Mouse (Mus musculus) stomach, postnatal 0 days (tissue): Measurements from ENCODE around the gene Atl3. TPM values are rescaled to one million over a fixed set of nuclear protein-coding genes. Genes with fewer than 3 reads are reported as not detected.
"Not testable (repeated sequence)": the region's sequence is repeated elsewhere in the genome, so short reads cannot be mapped to it uniquely, and the experiment has no call there.

Experiments
- ATAC-seq: fragments of 200-750 bp; cut with Nextera tagmentation; 2 replicates; pipeline ENCODE4 v1.8.0; 2017; ENCODE audit not compliant: low FRiP score, low TSS enrichment
- DNase-seq: peaks from one replicate; pipeline ENCODE4 v3.0.0-alpha.2; 2016; ENCODE audit warnings: low spot score
- H3K27ac ChIP-seq: fragments of 300-500 bp; sonication (generic); replicated peaks from 2 replicates; pipeline ENCODE4 v1.5.1; 2014; ENCODE audit warnings: mild to moderate bottlenecking, control low read depth
- H3K27me3 ChIP-seq: fragments of 300-500 bp; sonication (generic); 2 replicates; pipeline ENCODE4 v1.6.1; 2014; ENCODE audit warnings: low read length; ENCODE audit not compliant: control insufficient read depth, insufficient read depth
- H3K36me3 ChIP-seq: fragments of 300-500 bp; sonication (generic); 2 replicates; pipeline ENCODE4 v1.6.1; 2014; ENCODE audit warnings: low read length, mixed read lengths; ENCODE audit not compliant: control insufficient read depth, insufficient read depth
- H3K4me1 ChIP-seq: fragments of 300-500 bp; sonication (generic); replicated peaks from 2 replicates; pipeline ENCODE4 v1.6.1; 2014; ENCODE audit warnings: antibody characterized with exemption; ENCODE audit not compliant: control insufficient read depth, insufficient read depth
- H3K4me2 ChIP-seq: fragments of 300-500 bp; sonication (generic); replicated peaks from 2 replicates; pipeline ENCODE4 v1.6.1; 2014; ENCODE audit warnings: low read depth, mild to moderate bottlenecking, control low read depth, moderate library complexity
- H3K4me3 ChIP-seq: fragments of 300-500 bp; sonication (generic); 2 replicates; pipeline ENCODE4 v1.5.1; 2014; ENCODE audit warnings: low read depth, low read length, control low read depth
- H3K9ac ChIP-seq: fragments of 300-500 bp; sonication (generic); 2 replicates; pipeline ENCODE4 v1.6.1; 2014; ENCODE audit warnings: mild to moderate bottlenecking, low read length, control low read depth, mixed read lengths
- H3K9me3 ChIP-seq: fragments of 300-500 bp; sonication (generic); 2 replicates; pipeline ENCODE4 v1.6.1; 2016; ENCODE audit warnings: low read length; ENCODE audit not compliant: control insufficient read depth
- CTCF ChIP-seq: IDR thresholded peaks from 2 replicates; pipeline ENCODE4 v1.5.1; 2016; ENCODE audit warnings: antibody characterized with exemption, low read depth, mild to moderate bottlenecking, moderate library complexity
- EP300 ChIP-seq: optimal IDR thresholded peaks from 2 replicates; pipeline ENCODE3; 2016; ENCODE audit warnings: antibody characterized with exemption
- WGBS: fragments of 180-500 bp; shearing (Covaris S2); extraction: QIAGEN DNeasy Blood & Tissue Kit; methylation state at CpG from one replicate; pipeline ENCODE4 v1.1.7; 2014; 5-methylcytosine and 5-hydroxymethylcytosine counted together
- polyA plus RNA-seq: library from polyadenylated mRNA; unstranded; fragments of >200 nt; fragmentation: Nextera tagmentation; extraction: Ambion mirVana; gene quantifications from 2 replicates; pipeline ENCODE4 v1.2.1, GENCODE M21; 2015

Gene Atl3
- polyA plus RNA-seq, 1 experiment from 2014 or later = 17.7 TPM

DNA sequence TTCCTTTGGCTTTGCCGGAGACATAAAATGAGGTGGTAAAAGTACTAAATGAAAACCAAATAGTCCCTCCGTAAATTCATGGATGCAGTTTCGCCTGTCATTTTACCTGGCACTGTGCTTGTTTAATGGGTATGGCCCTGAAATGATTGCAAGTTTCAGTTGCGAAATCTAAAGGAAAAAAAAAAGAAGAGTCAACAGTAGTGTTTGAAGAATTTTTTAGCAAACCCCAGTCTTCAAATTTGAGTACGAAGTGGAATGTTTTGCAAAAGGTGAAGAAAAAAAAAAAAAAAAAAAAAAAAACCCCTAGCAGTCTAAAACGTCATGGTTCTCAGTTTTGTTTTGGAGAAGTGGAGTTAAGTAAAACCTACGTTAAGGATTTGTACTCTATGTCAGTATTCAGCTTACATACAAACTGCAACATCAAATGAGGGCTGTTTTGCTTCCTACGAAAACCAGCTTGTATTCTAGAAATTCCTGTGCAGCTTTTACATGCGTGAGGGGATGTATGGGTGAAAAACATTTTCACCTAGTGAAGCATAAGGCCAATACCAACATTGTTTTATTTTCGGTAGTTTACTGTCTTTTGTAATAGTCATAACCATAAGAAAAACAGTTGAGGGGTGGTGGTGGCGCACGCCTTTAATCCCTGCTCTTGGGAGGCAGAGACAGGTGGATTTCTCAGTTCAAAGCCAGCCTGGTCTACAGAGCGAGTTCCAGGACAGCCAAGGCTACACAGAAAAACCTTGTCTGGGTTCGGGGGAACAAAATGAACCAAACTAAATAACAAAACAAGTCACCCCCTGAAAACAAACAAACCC is 1.6 kb downstream of the Atl3 start:
- no peak for TF ChIP-seq CTCF
- TF ChIP-seq EP300 = no peak
- peak overlapping the region; percentile 78 for H3K4me3 ChIP-seq
- peak overlapping the region; percentile 89; the same call in 1 of the 2 replicates for H3K9ac ChIP-seq
- DNase-seq = no peak
- H3K27ac ChIP-seq = peak overlapping the region; percentile 99
- peak overlapping the region; percentile 77 for H3K4me2 ChIP-seq
- H3K4me1 ChIP-seq = no peaks in the 10 kb centered on the region
- 30% methylated on average over 14 of the region's 14 CpGs for WGBS
- H3K9me3 ChIP-seq = no peaks in the 10 kb centered on the region
- H3K27me3 ChIP-seq = no peaks in the 10 kb centered on the region
- no peaks in the 10 kb centered on the region for H3K36me3 ChIP-seq
- ATAC-seq = no peak

GRCm38 (mm10) chr19:7496070-7496469 is 2.2 kb downstream of the Atl3 start:
- 55% methylated on average over 1 of the region's 1 CpGs for WGBS

GRCm38 (mm10) chr19:7498816-7499215 is 5.0 kb downstream of the Atl3 start:
- no peak for DNase-seq
- Histone ChIP-seq H3K4me2 (no peak overlapping the region), H3K4me1 (no peaks in the 10 kb centered on the region), H3K27me3 (no peaks in the 10 kb centered on the region), H3K27ac (no peak overlapping the region), H3K4me3 (no peak overlapping the region), H3K9me3 (no peaks in the 10 kb centered on the region), H3K9ac (no peak overlapping the region), H3K36me3 (no peaks in the 10 kb centered on the region)
- TF ChIP-seq EP300 (no peak), CTCF (no peak)
- 52% methylated on average over 2 of the region's 2 CpGs for WGBS
- ATAC-seq = no peak

More at GRCm38 (mm10) chr19:7496070-7496469, 2.2 kb downstream of the Atl3 start:
- H3K36me3 ChIP-seq, H3K4me3 ChIP-seq, H3K27ac ChIP-seq, H3K9ac ChIP-seq, DNase-seq, ATAC-seq, H3K27me3 ChIP-seq, H3K4me1 ChIP-seq, H3K9me3 ChIP-seq: not testable (repeated sequence)
- peak overlapping the region; percentile 77 for H3K4me2 ChIP-seq

GRCm38 (mm10) chr19:7500701-7501100 is 6.9 kb downstream of the Atl3 start:
- no peak overlapping the region for H3K4me3 ChIP-seq
- ATAC-seq = no peak

GRCm38 (mm10) chr19:7502432-7502831 is 8.6 kb downstream of the Atl3 start:
- H3K27ac ChIP-seq = no peak overlapping the region
- WGBS = 60% methylated on average over 2 of the region's 2 CpGs
- ATAC-seq = no peak

More at GRCm38 (mm10) chr19:7500701-7501100, 6.9 kb downstream of the Atl3 start:
- no peak for TF ChIP-seq CTCF
- no peak for TF ChIP-seq EP300
- Histone ChIP-seq H3K9ac (no peak overlapping the region), H3K9me3 (no peaks in the 10 kb centered on the region), H3K36me3 (no peaks in the 10 kb centered on the region), H3K4me2 (no peak overlapping the region), H3K27ac (no peak overlapping the region), H3K4me1 (no peaks in the 10 kb centered on the region), H3K27me3 (no peaks in the 10 kb centered on the region)
- 90% methylated on average over 1 of the region's 1 CpGs for WGBS
- DNase-seq = no peak

GRCm38 (mm10) chr19:7506321-7506720 is 12.5 kb downstream of the Atl3 start:
- DNase-seq (no peak), ATAC-seq (no peak)
- no peak for TF ChIP-seq EP300
- no peak for TF ChIP-seq CTCF
- Histone ChIP-seq H3K9ac (no peak overlapping the region), H3K36me3 (peaks cover 5% of the 10 kb centered on the region), H3K27me3 (no peaks in the 10 kb centered on the region), H3K4me3 (no peak overlapping the region), H3K9me3 (no peaks in the 10 kb centered on the region), H3K27ac (no peak overlapping the region), H3K4me1 (no peaks in the 10 kb centered on the region), H3K4me2 (no peak overlapping the region)
- 79% methylated on average over 1 of the region's 1 CpGs for WGBS

More at GRCm38 (mm10) chr19:7502432-7502831, 8.6 kb downstream of the Atl3 start:
- H3K9me3 ChIP-seq = no peaks in the 10 kb centered on the region
- no peak for DNase-seq
- TF ChIP-seq CTCF (no peak), EP300 (no peak)
- no peak overlapping the region for H3K9ac ChIP-seq
- no peaks in the 10 kb centered on the region for H3K27me3 ChIP-seq
- H3K36me3 ChIP-seq = no peaks in the 10 kb centered on the region
- H3K4me1 ChIP-seq = no peaks in the 10 kb centered on the region
- no peak overlapping the region for H3K4me2 ChIP-seq
- H3K4me3 ChIP-seq = no peak overlapping the region
